Mouse (Mus musculus): ENCODE measurements at regions not wholly inside any gene's neighbourhood (a gene's known extent, or its start where the extent isn't known, plus 50 kb on each side); places are given as distances from the start of the nearest gene placed in this dataset.

- Histone ChIP-seq H3K27ac (ENCODE audit: low read length) (no peak overlapping the region), H3K27me3 (ENCODE audit: control insufficient read depth, insufficient read depth, low read length) (no peaks in the 10 kb centered on the region), H3K9ac (ENCODE audit: low read length) (no peak overlapping the region), H3K4me3 (replicated peaks; ENCODE audit: low read length) (no peak overlapping the region), H3K9me3 (replicated peaks; ENCODE audit: control insufficient read depth, low read length) (no peaks in the 10 kb centered on the region), H3K4me2 (ENCODE audit: low read depth, low read length) (no peak overlapping the region), H3K4me1 (ENCODE audit: control insufficient read depth, insufficient read depth, low read length) (peaks cover 18% of the 10 kb centered on the region), H3K36me3 (ENCODE audit: control insufficient read depth, insufficient read depth, low read length) (no peaks in the 10 kb centered on the region)
- ATAC-seq (ENCODE audit: insufficient read depth, low FRiP score), result no peak
- WGBS, result 76% methylated on average over 5 of the region's 5 CpGs
Observed at GRCm38 (mm10) chr13:101219568-101219967, 386.3 kb upstream of the Slc30a5 start.

- Histone ChIP-seq H3K9ac (ENCODE audit: low read length) (no peak overlapping the region), H3K4me2 (ENCODE audit: low read depth, low read length) (no peak overlapping the region), H3K4me3 (replicated peaks; ENCODE audit: low read length) (no peak overlapping the region), H3K4me1 (ENCODE audit: control insufficient read depth, insufficient read depth, low read length) (peaks cover 28% of the 10 kb centered on the region), H3K27ac (ENCODE audit: low read length) (peak overlapping the region; percentile 87), H3K9me3 (replicated peaks; ENCODE audit: control insufficient read depth, low read length) (no peaks in the 10 kb centered on the region), H3K27me3 (ENCODE audit: control insufficient read depth, insufficient read depth, low read length) (no peaks in the 10 kb centered on the region), H3K36me3 (ENCODE audit: control insufficient read depth, insufficient read depth, low read length) (no peaks in the 10 kb centered on the region)
- 53% methylated on average over 8 of the region's 8 CpGs for WGBS
- ATAC-seq (ENCODE audit: insufficient read depth, low FRiP score), result peak; percentile 65; the same call in 1 of the 2 replicates
Observed at GRCm38 (mm10) chr13:101216897-101217480, 383.8 kb upstream of the Slc30a5 start.

- ATAC-seq (ENCODE audit: insufficient read depth, low FRiP score), result peak; percentile 75
- Histone ChIP-seq H3K9me3 (replicated peaks; ENCODE audit: control insufficient read depth, low read length) (no peaks in the 10 kb centered on the region), H3K27me3 (ENCODE audit: control insufficient read depth, insufficient read depth, low read length) (no peaks in the 10 kb centered on the region), H3K9ac (ENCODE audit: low read length) (no peak overlapping the region), H3K27ac (ENCODE audit: low read length) (peak overlapping the region; percentile 87), H3K4me1 (ENCODE audit: control insufficient read depth, insufficient read depth, low read length) (peaks cover 28% of the 10 kb centered on the region), H3K36me3 (ENCODE audit: control insufficient read depth, insufficient read depth, low read length) (no peaks in the 10 kb centered on the region), H3K4me2 (ENCODE audit: low read depth, low read length) (no peak overlapping the region), H3K4me3 (replicated peaks; ENCODE audit: low read length) (no peak overlapping the region)
- 61% methylated on average over 4 of the region's 4 CpGs for WGBS
Observed at GRCm38 (mm10) chr13:101216421-101216820, 383.2 kb upstream of the Slc30a5 start.

DNA sequence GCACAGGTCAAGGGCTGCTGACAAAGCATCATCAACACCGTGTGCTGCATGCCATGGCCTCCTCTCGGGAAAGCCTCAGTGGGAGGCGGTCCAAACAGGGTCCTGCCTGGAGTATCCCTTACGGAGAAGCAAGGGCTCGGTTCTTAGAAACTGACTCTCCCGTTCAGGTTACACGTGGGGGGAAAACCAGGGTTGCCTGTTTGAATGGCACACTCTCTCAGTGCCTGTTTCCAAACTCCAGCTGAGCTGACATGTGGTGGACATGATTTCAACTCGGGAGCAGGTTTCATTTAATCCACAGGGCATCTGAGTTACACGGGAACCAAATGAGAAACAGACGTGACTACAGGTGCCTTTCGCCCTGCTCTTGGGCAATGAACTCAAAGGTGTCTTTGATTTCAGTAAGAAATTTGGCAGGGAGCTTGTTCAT is 382.6 kb upstream of the Slc30a5 start:
- Histone ChIP-seq H3K4me3 (replicated peaks; ENCODE audit: low read length) (no peak overlapping the region), H3K27ac (ENCODE audit: low read length) (peak overlapping the region; percentile 56; the same call in 1 of the 2 replicates), H3K9ac (ENCODE audit: low read length) (no peak overlapping the region), H3K27me3 (ENCODE audit: control insufficient read depth, insufficient read depth, low read length) (no peaks in the 10 kb centered on the region), H3K36me3 (ENCODE audit: control insufficient read depth, insufficient read depth, low read length) (no peaks in the 10 kb centered on the region), H3K4me1 (ENCODE audit: control insufficient read depth, insufficient read depth, low read length) (peaks cover 28% of the 10 kb centered on the region), H3K4me2 (ENCODE audit: low read depth, low read length) (0 out of 2 replicates have a peak overlapping the region, but pooled peaks have one; percentile 8), H3K9me3 (replicated peaks; ENCODE audit: control insufficient read depth, low read length) (no peaks in the 10 kb centered on the region)
- WGBS, result 50% methylated on average over 11 of the region's 11 CpGs
- ATAC-seq (ENCODE audit: insufficient read depth, low FRiP score), result no peak

- ATAC-seq (ENCODE audit: insufficient read depth, low FRiP score), result no peak
Observed at GRCm38 (mm10) chr13:101215131-101215641, 382.0 kb upstream of the Slc30a5 start.

GRCm38 (mm10) chr13:101214094-101214493 is 380.9 kb upstream of the Slc30a5 start:
- 65% methylated on average over 2 of the region's 2 CpGs for WGBS
- Histone ChIP-seq H3K4me3 (replicated peaks; ENCODE audit: low read length) (no peak overlapping the region), H3K4me2 (ENCODE audit: low read depth, low read length) (no peak overlapping the region), H3K9me3 (replicated peaks; ENCODE audit: control insufficient read depth, low read length) (no peaks in the 10 kb centered on the region), H3K27ac (ENCODE audit: low read length) (no peak overlapping the region), H3K36me3 (ENCODE audit: control insufficient read depth, insufficient read depth, low read length) (no peaks in the 10 kb centered on the region), H3K27me3 (ENCODE audit: control insufficient read depth, insufficient read depth, low read length) (no peaks in the 10 kb centered on the region), H3K9ac (ENCODE audit: low read length) (no peak overlapping the region), H3K4me1 (ENCODE audit: control insufficient read depth, insufficient read depth, low read length) (peaks cover 28% of the 10 kb centered on the region)
- no peak for ATAC-seq (ENCODE audit: insufficient read depth, low FRiP score)

More at GRCm38 (mm10) chr13:101215131-101215641, 382.0 kb upstream of the Slc30a5 start:
- Histone ChIP-seq H3K27ac (ENCODE audit: low read length) (no peak overlapping the region), H3K4me1 (ENCODE audit: control insufficient read depth, insufficient read depth, low read length) (peaks cover 28% of the 10 kb centered on the region), H3K9ac (ENCODE audit: low read length) (no peak overlapping the region), H3K4me2 (ENCODE audit: low read depth, low read length) (0 out of 2 replicates have a peak overlapping the region, but pooled peaks have one; percentile 8), H3K27me3 (ENCODE audit: control insufficient read depth, insufficient read depth, low read length) (no peaks in the 10 kb centered on the region), H3K4me3 (replicated peaks; ENCODE audit: low read length) (no peak overlapping the region), H3K9me3 (replicated peaks; ENCODE audit: control insufficient read depth, low read length) (no peaks in the 10 kb centered on the region), H3K36me3 (ENCODE audit: control insufficient read depth, insufficient read depth, low read length) (no peaks in the 10 kb centered on the region)
- 70% methylated on average over 5 of the region's 5 CpGs for WGBS

DNA sequence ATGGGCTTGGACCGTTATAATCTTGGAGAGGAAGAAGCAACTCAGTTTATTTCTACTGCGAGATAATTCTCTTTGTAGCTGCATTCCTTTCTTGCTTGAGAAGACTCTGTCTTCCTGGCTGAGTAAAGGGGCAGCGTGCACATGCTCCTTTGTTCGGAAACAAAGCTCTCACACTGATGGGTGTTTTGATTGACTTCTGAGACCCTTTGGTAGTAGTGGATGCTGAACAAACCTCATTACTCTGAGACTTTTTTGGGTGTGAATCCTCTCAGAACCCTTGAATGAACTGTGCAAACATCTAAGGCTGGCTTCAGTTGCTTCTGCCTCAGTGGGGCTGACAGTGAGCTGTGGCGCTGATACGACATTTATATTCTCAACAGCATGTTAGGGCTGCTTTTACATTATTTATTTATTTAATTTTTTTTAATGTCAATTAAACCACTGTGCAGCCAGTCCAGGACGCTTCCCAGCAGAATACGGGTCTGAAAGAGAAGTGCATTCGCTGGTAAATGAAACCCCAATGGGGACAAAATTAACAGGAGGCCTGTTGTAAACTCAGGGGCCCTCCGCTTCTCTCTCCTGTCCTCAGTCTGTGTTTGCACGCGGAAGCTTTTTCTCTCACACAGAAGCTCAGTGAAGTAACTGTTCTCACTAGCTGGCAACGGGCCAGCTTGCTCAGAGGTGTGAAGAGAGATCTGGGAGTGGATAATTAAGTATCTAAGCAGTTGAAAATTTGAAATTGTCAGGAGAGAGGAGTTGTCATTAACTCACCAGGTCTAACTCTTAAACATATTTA is 380.1 kb upstream of the Slc30a5 start:
- no peaks in the 10 kb centered on the region for H3K9me3 ChIP-seq (replicated peaks; ENCODE audit: control insufficient read depth, low read length)
- H3K4me1 ChIP-seq (ENCODE audit: control insufficient read depth, insufficient read depth, low read length), result peaks cover 28% of the 10 kb centered on the region
- 47% methylated on average over 13 of the region's 13 CpGs for WGBS
- H3K27me3 ChIP-seq (ENCODE audit: control insufficient read depth, insufficient read depth, low read length), result no peaks in the 10 kb centered on the region
- H3K36me3 ChIP-seq (ENCODE audit: control insufficient read depth, insufficient read depth, low read length), result no peaks in the 10 kb centered on the region
- no peak overlapping the region for H3K4me3 ChIP-seq (replicated peaks; ENCODE audit: low read length)
- H3K9ac ChIP-seq (ENCODE audit: low read length), result no peak overlapping the region
- ATAC-seq (ENCODE audit: insufficient read depth, low FRiP score), result no peak
- H3K27ac ChIP-seq (ENCODE audit: low read length), result no peak overlapping the region
- no peak overlapping the region for H3K4me2 ChIP-seq (ENCODE audit: low read depth, low read length)

GRCm38 (mm10) chr13:101212341-101212895 is 379.2 kb upstream of the Slc30a5 start:
- ATAC-seq (ENCODE audit: insufficient read depth, low FRiP score), result no peak
- no peak overlapping the region for H3K4me3 ChIP-seq (replicated peaks; ENCODE audit: low read length)
- 63% methylated on average over 5 of the region's 5 CpGs for WGBS
- H3K27me3 ChIP-seq (ENCODE audit: control insufficient read depth, insufficient read depth, low read length), result no peaks in the 10 kb centered on the region
- no peaks in the 10 kb centered on the region for H3K9me3 ChIP-seq (replicated peaks; ENCODE audit: control insufficient read depth, low read length)
- peaks cover 25% of the 10 kb centered on the region for H3K4me1 ChIP-seq (ENCODE audit: control insufficient read depth, insufficient read depth, low read length)
- H3K9ac ChIP-seq (ENCODE audit: low read length), result no peak overlapping the region
- H3K36me3 ChIP-seq (ENCODE audit: control insufficient read depth, insufficient read depth, low read length), result no peaks in the 10 kb centered on the region
- H3K4me2 ChIP-seq (ENCODE audit: low read depth, low read length), result no peak overlapping the region
- H3K27ac ChIP-seq (ENCODE audit: low read length), result no peak overlapping the region

GRCm38 (mm10) chr13:101208788-101209187 is 375.6 kb upstream of the Slc30a5 start:
- no peaks in the 10 kb centered on the region for H3K9me3 ChIP-seq (replicated peaks; ENCODE audit: control insufficient read depth, low read length)
- H3K4me3 ChIP-seq (replicated peaks; ENCODE audit: low read length), result no peak overlapping the region
- no peaks in the 10 kb centered on the region for H3K36me3 ChIP-seq (ENCODE audit: control insufficient read depth, insufficient read depth, low read length)
- no peak overlapping the region for H3K27ac ChIP-seq (ENCODE audit: low read length)
- H3K4me2 ChIP-seq (ENCODE audit: low read depth, low read length), result no peak overlapping the region
- WGBS, result 89% methylated on average over 9 of the region's 9 CpGs
- H3K9ac ChIP-seq (ENCODE audit: low read length), result no peak overlapping the region
- peaks cover 10% of the 10 kb centered on the region; the same call in 1 of the 2 replicates for H3K4me1 ChIP-seq (ENCODE audit: control insufficient read depth, insufficient read depth, low read length)
- ATAC-seq (ENCODE audit: insufficient read depth, low FRiP score), result no peak
- no peaks in the 10 kb centered on the region for H3K27me3 ChIP-seq (ENCODE audit: control insufficient read depth, insufficient read depth, low read length)
